ENCODE assay signal across 20 mouse cellular contexts in the genomic region with DNA sequence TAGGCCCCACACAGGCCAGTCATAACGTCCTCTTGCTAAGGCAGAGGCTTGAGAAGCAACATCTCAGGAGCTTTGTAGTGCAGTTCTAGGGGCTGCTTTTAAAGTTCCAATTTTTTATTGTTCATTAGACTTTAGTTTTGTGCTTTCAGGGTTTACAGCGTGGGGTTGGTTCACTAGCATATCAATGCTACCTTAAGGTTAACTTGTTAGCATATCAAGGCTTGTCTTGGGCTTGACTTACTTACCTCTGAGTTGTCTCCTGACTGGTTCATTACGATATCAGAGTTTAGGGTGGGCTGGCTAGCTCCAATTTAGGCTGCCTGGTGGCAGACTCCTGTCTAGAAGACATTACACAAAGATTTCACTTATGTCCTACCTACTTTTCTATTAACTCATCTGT. TPM values are rescaled to one million over a fixed set of nuclear protein-coding genes. Genes with fewer than 3 reads are reported as not detected.
"Had no signal": no experiment of that assay in that cellular context is flagged by ENCODE, and none has a peak within 500 bp of the region (broad histone marks: within the 10 kb centered on the region; RNA-seq: fewer than 3 reads in every experiment).

No protein-coding gene starts in this region.

- DNase-seq: lung, adult 18-20 months; lung, embryonic 14.5 days; lung, postnatal 10 days; lung, postnatal 4 days; midbrain, embryonic 14.5 days; retina, postnatal 1 day; right cerebral cortex, adult 18-20 months; right cerebral cortex, postnatal 25 days; right cerebral cortex, postnatal 4 days; spleen, adult 18-20 months; thymus, adult 18-20 months; thymus, postnatal 14 days; thymus, postnatal 36 days had no signal

- H3K4me1 ChIP-seq: midbrain, embryonic 10.5 days; midbrain, embryonic 12.5 days; neural tube, embryonic 13.5 days; neural tube, embryonic 15.5 days had no signal

- H3K4me3 ChIP-seq: midbrain, embryonic 10.5 days; midbrain, embryonic 12.5 days; myocyte; neural tube, embryonic 13.5 days; neural tube, embryonic 15.5 days had no signal

- H3K27me3 ChIP-seq: midbrain, embryonic 12.5 days; neural tube, embryonic 13.5 days; neural tube, embryonic 15.5 days had no signal

- ATAC-seq: midbrain, embryonic 16.5 days had no signal

- H3K27ac ChIP-seq: midbrain, embryonic 10.5 days; midbrain, embryonic 12.5 days; neural tube, embryonic 13.5 days; neural tube, embryonic 15.5 days had no signal

RNA-seq across cellular contexts. Expression of a gene that starts 35.0 kb away (rescaled TPM):
- polyA plus RNA-seq: small intestine, adult 2 months had no signal
